Comparison of ENCODE assay signal across 15 mouse cellular contexts in the genomic region with DNA sequence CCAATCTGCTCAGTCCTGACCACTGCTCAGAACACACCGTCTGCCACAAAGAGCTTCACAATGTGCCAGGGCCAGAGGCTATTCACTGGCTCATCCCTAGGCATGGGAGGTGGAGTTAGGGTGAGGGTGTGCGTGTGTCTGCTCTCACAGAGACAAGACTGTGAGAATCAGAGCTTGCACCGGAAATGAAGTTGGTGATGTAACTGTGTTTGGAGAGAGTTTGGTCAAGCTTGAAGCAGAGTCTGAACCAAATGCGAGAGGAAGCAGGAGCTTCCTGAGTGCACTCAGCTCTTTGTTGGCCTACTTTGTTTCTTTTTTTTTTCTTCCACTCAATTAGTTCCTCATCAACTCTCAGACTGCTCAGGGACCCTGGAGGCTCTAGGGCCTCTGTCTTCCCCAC.
A peak's percentile ranks its signal among the peaks of the same experiment; 100 is the strongest.
DNase-seq lines count a peak whose midpoint lies in the region; ATAC-seq and TF ChIP-seq lines count a peak whose summit lies in the region.
"Had no signal": no experiment of that assay in that cellular context is flagged by ENCODE, and none has a peak within 500 bp of the region (broad histone marks: within the 10 kb centered on the region; RNA-seq: fewer than 3 reads in every experiment).

No protein-coding gene starts in this region.

- intact Hi-C loops in heart, postnatal 36 days (cut with DNase I): no loop called here

- H3K4me2 ChIP-seq in heart, embryonic 16.5 days (ENCODE audit: low read depth, low read length): no peak overlapping the region
- no peak overlapping the region for H3K4me2 ChIP-seq in midbrain, postnatal 0 days (ENCODE audit: low read depth, low read length, poor library complexity, severe bottlenecking)
- no peak overlapping the region for H3K4me2 ChIP-seq in midbrain, embryonic 14.5 days (ENCODE audit: low read length)
- H3K4me2 ChIP-seq: liver, embryonic 15.5 days had no signal

- H3K36me3 ChIP-seq in heart, embryonic 16.5 days (ENCODE audit: control insufficient read depth, insufficient read depth): peaks cover 21% of the 10 kb centered on the region
- peaks cover 19% of the 10 kb centered on the region for H3K36me3 ChIP-seq in midbrain, postnatal 0 days (ENCODE audit: insufficient read depth, low read length)
- H3K36me3 ChIP-seq in midbrain, embryonic 14.5 days (ENCODE audit: control insufficient read depth, insufficient read depth, low read length): peaks cover 20% of the 10 kb centered on the region
- H3K36me3 ChIP-seq: liver, embryonic 15.5 days had no signal

- no peak for DNase-seq in heart, postnatal 36 days
- peak; percentile 16 for DNase-seq in midbrain, postnatal 0 days (ENCODE audit: low spot score)
- no peak for DNase-seq in midbrain, embryonic 14.5 days
- peak; percentile 81 for DNase-seq in retina, postnatal 1 day
- no peak for DNase-seq in urinary bladder, postnatal 25 days (ENCODE audit: low spot score)
- DNase-seq: cerebellum, adult 11 months; gastrocnemius, postnatal 14 days; heart, postnatal 14 days; kidney, postnatal 14 days; thymus, postnatal 14 days had no signal

- WGBS in heart, embryonic 16.5 days: 63% methylated on average over 4 of the region's 4 CpGs
- 40% methylated on average over 4 of the region's 4 CpGs for WGBS in midbrain, postnatal 0 days
- WGBS in midbrain, embryonic 14.5 days: 48% methylated on average over 4 of the region's 4 CpGs

- no peak for TF ChIP-seq CTCF in midbrain, postnatal 0 days (IDR thresholded peaks at IDR 0.05)

- no peak overlapping the region for H3K4me3 ChIP-seq in heart, embryonic 16.5 days (ENCODE audit: low read length)
- no peak overlapping the region for H3K4me3 ChIP-seq in midbrain, postnatal 0 days (ENCODE audit: low read depth, low read length)
- H3K4me3 ChIP-seq in midbrain, embryonic 14.5 days (replicated peaks; ENCODE audit: low read depth, low read length): no peak overlapping the region
- H3K4me3 ChIP-seq: liver, embryonic 15.5 days; megakaryocyte, embryonic 14.5 days had no signal

- H3K9me3 ChIP-seq in heart, embryonic 16.5 days (replicated peaks; ENCODE audit: control insufficient read depth, low read length): no peaks in the 10 kb centered on the region
- H3K9me3 ChIP-seq in midbrain, postnatal 0 days (ENCODE audit: low read length): no peaks in the 10 kb centered on the region
- H3K9me3 ChIP-seq in midbrain, embryonic 14.5 days (ENCODE audit: control insufficient read depth, low read length): 0 out of 2 replicates have a peak, but pooled peaks cover 3% of the 10 kb centered on the region
- H3K9me3 ChIP-seq: liver, embryonic 15.5 days had no signal

- ATAC-seq in heart, embryonic 16.5 days (replicated peaks; ENCODE audit: extremely low read depth, insufficient read depth, low FRiP score): peak; percentile 32; the same call in 1 of the 2 replicates
- no peak for ATAC-seq in midbrain, postnatal 0 days (ENCODE audit: low FRiP score)
- ATAC-seq in midbrain, embryonic 14.5 days (ENCODE audit: low FRiP score, low TSS enrichment): no peak
- peak; percentile 89 for ATAC-seq in common myeloid progenitor, adult 5-6 weeks (replicated peaks; ENCODE audit: low read depth, poor library complexity, severe bottlenecking)
- ATAC-seq: intestine, embryonic 16.5 days had no signal

- H3K27me3 ChIP-seq in heart, embryonic 16.5 days (ENCODE audit: control insufficient read depth, insufficient read depth, low read length): no peaks in the 10 kb centered on the region
- no peaks in the 10 kb centered on the region for H3K27me3 ChIP-seq in midbrain, postnatal 0 days (ENCODE audit: insufficient read depth, low read length)
- no peaks in the 10 kb centered on the region for H3K27me3 ChIP-seq in midbrain, embryonic 14.5 days (ENCODE audit: control insufficient read depth, insufficient read depth, low read length)
- H3K27me3 ChIP-seq: liver, embryonic 15.5 days had no signal

- H3K4me1 ChIP-seq in heart, embryonic 16.5 days (ENCODE audit: control insufficient read depth, insufficient read depth, low read length): no peaks in the 10 kb centered on the region
- H3K4me1 ChIP-seq in midbrain, postnatal 0 days (ENCODE audit: insufficient read depth, low read length): no peaks in the 10 kb centered on the region
- peaks cover 1% of the 10 kb centered on the region; the same call in 1 of the 2 replicates for H3K4me1 ChIP-seq in midbrain, embryonic 14.5 days (ENCODE audit: control insufficient read depth, insufficient read depth, low read length)
- H3K4me1 ChIP-seq: liver, embryonic 15.5 days had no signal

- H3K27ac ChIP-seq in heart, embryonic 16.5 days (ENCODE audit: low read length): 0 out of 2 replicates have a peak overlapping the region, but pooled peaks have one; percentile 40
- H3K27ac ChIP-seq in midbrain, postnatal 0 days (ENCODE audit: low read depth, low read length): no peak overlapping the region
- no peak overlapping the region for H3K27ac ChIP-seq in midbrain, embryonic 14.5 days (replicated peaks; ENCODE audit: low read depth, low read length)
- H3K27ac ChIP-seq: liver, embryonic 15.5 days had no signal

- no peak overlapping the region for H3K9ac ChIP-seq in heart, embryonic 16.5 days (ENCODE audit: low read length)
- H3K9ac ChIP-seq in midbrain, postnatal 0 days (replicated peaks; ENCODE audit: low read length, poor library complexity, severe bottlenecking): no peak overlapping the region
- no peak overlapping the region for H3K9ac ChIP-seq in midbrain, embryonic 14.5 days (replicated peaks; ENCODE audit: low read length)
- H3K9ac ChIP-seq: liver, embryonic 15.5 days had no signal

Comparison
In these comparisons a context has a peak if more than half of its experiments do, and no peak if none do; other contexts are left out.
1. DNase-seq: peak in midbrain, postnatal 0 days (single experiment) and retina, postnatal 1 day (single experiment); none in heart, postnatal 36 days (0 of 2), midbrain, embryonic 14.5 days (single experiment) and urinary bladder, postnatal 25 days (single experiment).
2. ATAC-seq: peak in heart, embryonic 16.5 days (single experiment) and common myeloid progenitor, adult 5-6 weeks (single experiment); none in midbrain, postnatal 0 days (single experiment) and midbrain, embryonic 14.5 days (single experiment).